Mouse (Mus musculus): ENCODE data around the gene Slc9b1. TPM values are rescaled to one million over a fixed set of nuclear protein-coding genes. Genes with fewer than 3 reads are reported as not detected.

The Slc9b1 gene
- polyA plus RNA-seq, 1 experiment: not detected

- Histone ChIP-seq H3K79me2 (ENCODE audit: control insufficient read depth, insufficient read depth) (no peaks in the 10 kb centered on the region), H3K27me3 (ENCODE audit: control insufficient read depth, insufficient read depth, insufficient read length) (no peaks in the 10 kb centered on the region), H3ac (ENCODE audit: control insufficient read depth, insufficient read length, low read depth) (no peak overlapping the region), H3K36me3 (ENCODE audit: control insufficient read depth, insufficient read depth) (no peaks in the 10 kb centered on the region), H3K4me3 (ENCODE audit: insufficient read depth, poor library complexity, severe bottlenecking) (no peak overlapping the region), H3K79me3 (ENCODE audit: low read depth) (no peaks in the 10 kb centered on the region)
- TF ChIP-seq MYOD1 (IDR thresholded peaks at IDR 0.05; ENCODE audit: control insufficient read depth, insufficient read length, low read depth) (no peak), USF1 (IDR thresholded peaks at IDR 0.05; ENCODE audit: low read depth) (no peak)
Measured at GRCm38 (mm10) chr3:135327176-135327575, 20.7 kb upstream of the Slc9b1 start.

GRCm38 (mm10) chr3:135327601-135328000, 20.2 kb upstream of the Slc9b1 start:
- H3K4me3 ChIP-seq (ENCODE audit: insufficient read depth, poor library complexity, severe bottlenecking): no peak overlapping the region
- H3K79me2 ChIP-seq (ENCODE audit: control insufficient read depth, insufficient read depth): no peaks in the 10 kb centered on the region
- H3K79me3 ChIP-seq (ENCODE audit: low read depth): no peaks in the 10 kb centered on the region
- no peaks in the 10 kb centered on the region for H3K27me3 ChIP-seq (ENCODE audit: control insufficient read depth, insufficient read depth, insufficient read length)
- H3K36me3 ChIP-seq (ENCODE audit: control insufficient read depth, insufficient read depth): no peaks in the 10 kb centered on the region
- H3ac ChIP-seq (ENCODE audit: control insufficient read depth, insufficient read length, low read depth): no peak overlapping the region
- TF ChIP-seq CTCF (IDR thresholded peaks at IDR 0.05; ENCODE audit: control insufficient read depth, insufficient read depth, insufficient read length) (no peak), MAX (IDR thresholded peaks at IDR 0.05) (no peak), MYOG (IDR thresholded peaks at IDR 0.05; ENCODE audit: control insufficient read depth, extremely low read depth, insufficient read length) (no peak), MYOD1 (IDR thresholded peaks at IDR 0.05; ENCODE audit: control insufficient read depth, insufficient read length, low read depth) (no peak), FOSL1 (IDR thresholded peaks at IDR 0.05; ENCODE audit: insufficient read depth, low read length, poor library complexity, severe bottlenecking) (no peak), USF1 (IDR thresholded peaks at IDR 0.05; ENCODE audit: low read depth) (no peak), CEBPB (IDR thresholded peaks at IDR 0.05; ENCODE audit: low read depth) (no peak)

- Histone ChIP-seq H3K4me3 (ENCODE audit: insufficient read depth, poor library complexity, severe bottlenecking) (no peak overlapping the region), H3K79me3 (ENCODE audit: low read depth) (no peaks in the 10 kb centered on the region), H3K36me3 (ENCODE audit: control insufficient read depth, insufficient read depth) (no peaks in the 10 kb centered on the region), H3K79me2 (ENCODE audit: control insufficient read depth, insufficient read depth) (no peaks in the 10 kb centered on the region), H3K27me3 (ENCODE audit: control insufficient read depth, insufficient read depth, insufficient read length) (no peaks in the 10 kb centered on the region), H3ac (ENCODE audit: control insufficient read depth, insufficient read length, low read depth) (no peak overlapping the region)
- no peak for TF ChIP-seq FOSL1 (IDR thresholded peaks at IDR 0.05; ENCODE audit: insufficient read depth, low read length, poor library complexity, severe bottlenecking)
- no peak for TF ChIP-seq USF1 (IDR thresholded peaks at IDR 0.05; ENCODE audit: low read depth)
- TF ChIP-seq MAX (IDR thresholded peaks at IDR 0.05): no peak
- no peak for TF ChIP-seq MYOG (IDR thresholded peaks at IDR 0.05; ENCODE audit: control insufficient read depth, extremely low read depth, insufficient read length)
- no peak for TF ChIP-seq CTCF (IDR thresholded peaks at IDR 0.05; ENCODE audit: control insufficient read depth, insufficient read depth, insufficient read length)
- no peak for TF ChIP-seq CEBPB (IDR thresholded peaks at IDR 0.05; ENCODE audit: low read depth)
- TF ChIP-seq MYOD1 (IDR thresholded peaks at IDR 0.05; ENCODE audit: control insufficient read depth, insufficient read length, low read depth): no peak
Measured at GRCm38 (mm10) chr3:135328560-135328959, 19.3 kb upstream of the Slc9b1 start.

- H3K79me3 ChIP-seq (ENCODE audit: low read depth): no peaks in the 10 kb centered on the region
- H3ac ChIP-seq (ENCODE audit: control insufficient read depth, insufficient read length, low read depth): no peak overlapping the region
- H3K36me3 ChIP-seq (ENCODE audit: control insufficient read depth, insufficient read depth): no peaks in the 10 kb centered on the region
- TF ChIP-seq CTCF (IDR thresholded peaks at IDR 0.05; ENCODE audit: control insufficient read depth, insufficient read depth, insufficient read length) (no peak), MYOG (IDR thresholded peaks at IDR 0.05; ENCODE audit: control insufficient read depth, extremely low read depth, insufficient read length) (no peak), MAX (IDR thresholded peaks at IDR 0.05) (no peak), MYOD1 (IDR thresholded peaks at IDR 0.05; ENCODE audit: control insufficient read depth, insufficient read length, low read depth) (no peak), USF1 (IDR thresholded peaks at IDR 0.05; ENCODE audit: low read depth) (no peak), CEBPB (IDR thresholded peaks at IDR 0.05; ENCODE audit: low read depth) (no peak), FOSL1 (IDR thresholded peaks at IDR 0.05; ENCODE audit: insufficient read depth, low read length, poor library complexity, severe bottlenecking) (no peak)
- no peaks in the 10 kb centered on the region for H3K27me3 ChIP-seq (ENCODE audit: control insufficient read depth, insufficient read depth, insufficient read length)
- no peak overlapping the region for H3K4me3 ChIP-seq (ENCODE audit: insufficient read depth, poor library complexity, severe bottlenecking)
- H3K79me2 ChIP-seq (ENCODE audit: control insufficient read depth, insufficient read depth): no peaks in the 10 kb centered on the region
Measured at GRCm38 (mm10) chr3:135332691-135333090, 15.1 kb upstream of the Slc9b1 start.

- no peaks in the 10 kb centered on the region for H3K27me3 ChIP-seq (ENCODE audit: control insufficient read depth, insufficient read depth, insufficient read length)
- H3K4me3 ChIP-seq (ENCODE audit: insufficient read depth, poor library complexity, severe bottlenecking): no peak overlapping the region
- TF ChIP-seq FOSL1 (IDR thresholded peaks at IDR 0.05; ENCODE audit: insufficient read depth, low read length, poor library complexity, severe bottlenecking): no peak
- TF ChIP-seq CTCF (IDR thresholded peaks at IDR 0.05; ENCODE audit: control insufficient read depth, insufficient read depth, insufficient read length): no peak
- no peak for TF ChIP-seq MYOD1 (IDR thresholded peaks at IDR 0.05; ENCODE audit: control insufficient read depth, insufficient read length, low read depth)
- no peaks in the 10 kb centered on the region for H3K36me3 ChIP-seq (ENCODE audit: control insufficient read depth, insufficient read depth)
- no peaks in the 10 kb centered on the region for H3K79me3 ChIP-seq (ENCODE audit: low read depth)
- no peak overlapping the region for H3ac ChIP-seq (ENCODE audit: control insufficient read depth, insufficient read length, low read depth)
- H3K79me2 ChIP-seq (ENCODE audit: control insufficient read depth, insufficient read depth): no peaks in the 10 kb centered on the region
Measured at GRCm38 (mm10) chr3:135333763-135334162, 14.1 kb upstream of the Slc9b1 start.

GRCm38 (mm10) chr3:135349022-135349421, 1.2 kb downstream of the Slc9b1 start:
- Histone ChIP-seq H3K36me3 (ENCODE audit: control insufficient read depth, insufficient read depth) (no peaks in the 10 kb centered on the region), H3ac (ENCODE audit: control insufficient read depth, insufficient read length, low read depth) (no peak overlapping the region), H3K27me3 (ENCODE audit: control insufficient read depth, insufficient read depth, insufficient read length) (no peaks in the 10 kb centered on the region), H3K79me3 (ENCODE audit: low read depth) (no peaks in the 10 kb centered on the region), H3K4me3 (ENCODE audit: insufficient read depth, poor library complexity, severe bottlenecking) (no peak overlapping the region), H3K79me2 (ENCODE audit: control insufficient read depth, insufficient read depth) (no peaks in the 10 kb centered on the region)
- TF ChIP-seq MYOD1 (IDR thresholded peaks at IDR 0.05; ENCODE audit: control insufficient read depth, insufficient read length, low read depth) (no peak), MYOG (IDR thresholded peaks at IDR 0.05; ENCODE audit: control insufficient read depth, extremely low read depth, insufficient read length) (no peak), FOSL1 (IDR thresholded peaks at IDR 0.05; ENCODE audit: insufficient read depth, low read length, poor library complexity, severe bottlenecking) (no peak), USF1 (IDR thresholded peaks at IDR 0.05; ENCODE audit: low read depth) (no peak), CEBPB (IDR thresholded peaks at IDR 0.05; ENCODE audit: low read depth) (no peak), CTCF (IDR thresholded peaks at IDR 0.05; ENCODE audit: control insufficient read depth, insufficient read depth, insufficient read length) (no peak), MAX (IDR thresholded peaks at IDR 0.05) (no peak)

All from C2C12 (cell line).